Mouse (Mus musculus): Measurements from ENCODE around the gene Klhdc10.

Gene Klhdc10

GRCm38 (mm10) chr6:30471706-30472105 is 70.0 kb downstream of the Klhdc10 start:
- DNase-seq = no peak

- no peak for DNase-seq
Measured at GRCm38 (mm10) chr6:30476025-30476765, 74.5 kb downstream of the Klhdc10 start.

- DNase-seq = no peak
Measured at GRCm38 (mm10) chr6:30477210-30477714, 75.6 kb downstream of the Klhdc10 start.

GRCm38 (mm10) chr6:30477784-30478183 is 76.1 kb downstream of the Klhdc10 start:
- DNase-seq = no peak

GRCm38 (mm10) chr6:30479418-30479817 is 77.8 kb downstream of the Klhdc10 start:
- no peak for DNase-seq

GRCm38 (mm10) chr6:30482908-30483307 is 81.2 kb downstream of the Klhdc10 start:
- no peak for DNase-seq

GRCm38 (mm10) chr6:30486504-30486903 is 84.8 kb downstream of the Klhdc10 start:
- no peak for DNase-seq

- no peak for DNase-seq
Measured at GRCm38 (mm10) chr6:30499049-30499448, 97.4 kb downstream of the Klhdc10 start.

All from lung, postnatal 10 days (tissue).